Mouse (Mus musculus) stomach, embryonic 14.5 days (tissue): ENCODE measurements at regions not wholly inside any gene's neighbourhood (a gene's known extent, or its start where the extent isn't known, plus 50 kb on each side); places are given as distances from the start of the nearest gene placed in this dataset.

Experiments used
- ATAC-seq: fragments of 200-750 bp; cut with Nextera tagmentation; 2 replicates; pipeline ENCODE4 v1.8.0; 2017; ENCODE audit warnings: low read depth, moderate TSS enrichment; ENCODE audit not compliant: insufficient number of reproducible peaks, insufficient read depth, low FRiP score
- H3K27ac ChIP-seq: fragments of 300-500 bp; sonication (generic); 2 replicates; pipeline ENCODE4 v1.5.1; 2014; ENCODE audit warnings: mild to moderate bottlenecking, low read length, moderate library complexity, mixed read lengths
- H3K27me3 ChIP-seq: fragments of 300-500 bp; sonication (generic); 2 replicates; pipeline ENCODE4 v1.6.1; 2014; ENCODE audit warnings: low read length, control low read depth, mixed read lengths; ENCODE audit not compliant: control insufficient read depth, insufficient read depth
- H3K36me3 ChIP-seq: fragments of 300-500 bp; sonication (generic); 2 replicates; pipeline ENCODE4 v1.6.1; 2014; ENCODE audit warnings: mild to moderate bottlenecking, control low read depth, low read length, moderate library complexity, mixed read lengths; ENCODE audit not compliant: control insufficient read depth, insufficient read depth
- H3K4me1 ChIP-seq: fragments of 300-500 bp; sonication (generic); 2 replicates; pipeline ENCODE4 v1.6.1; 2014; ENCODE audit warnings: low read length, control low read depth, mixed read lengths; ENCODE audit not compliant: control insufficient read depth, insufficient read depth
- H3K4me2 ChIP-seq: fragments of 300-500 bp; sonication (generic); replicated peaks from 2 replicates; pipeline ENCODE4 v1.6.1; 2014; ENCODE audit warnings: low read depth, low read length, control low read depth
- H3K4me3 ChIP-seq: fragments of 300-500 bp; sonication (generic); 2 replicates; pipeline ENCODE4 v1.5.1; 2014; ENCODE audit warnings: low read depth, low read length, control low read depth
- H3K9ac ChIP-seq: fragments of 300-500 bp; sonication (generic); replicated peaks from 2 replicates; pipeline ENCODE4 v1.6.1; 2014; ENCODE audit warnings: low read depth, mild to moderate bottlenecking, control low read depth, low read length, moderate library complexity, mixed read lengths
- H3K9me3 ChIP-seq: fragments of 300-500 bp; sonication (generic); 2 replicates; pipeline ENCODE4 v1.6.1; 2016; ENCODE audit warnings: low read depth, low read length, control low read depth; ENCODE audit not compliant: control insufficient read depth
- WGBS: fragments of 180-500 bp; shearing (Covaris S2); extraction: QIAGEN DNeasy Blood & Tissue Kit; methylation state at CpG from one replicate; pipeline ENCODE4 v1.1.7; 2014; 5-methylcytosine and 5-hydroxymethylcytosine counted together

DNA sequence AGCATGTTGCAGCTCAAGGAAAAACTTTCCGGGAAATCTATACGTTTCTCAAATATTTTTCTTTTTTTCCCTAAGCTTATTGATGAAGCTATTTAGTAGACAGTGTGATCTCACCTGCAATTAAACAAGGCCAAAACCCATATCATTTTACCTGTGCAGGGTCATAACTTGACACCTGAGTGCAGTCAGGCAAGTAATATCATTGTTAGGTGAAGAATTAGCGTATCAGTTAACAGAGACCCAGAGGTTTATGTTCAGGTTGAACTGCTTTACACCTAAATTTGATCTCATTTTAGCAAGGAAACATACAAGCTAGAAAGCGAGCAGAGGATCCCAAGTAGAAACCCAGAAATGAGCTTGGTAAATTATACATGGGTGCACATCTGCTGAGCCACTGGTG, 178.6 kb upstream of the Hcn1 start:
- WGBS = 89% methylated on average over 4 of the region's 4 CpGs
- ATAC-seq = no peak
- H3K27ac ChIP-seq = no peak overlapping the region
- no peak overlapping the region for H3K9ac ChIP-seq
- no peaks in the 10 kb centered on the region for H3K27me3 ChIP-seq
- no peak overlapping the region for H3K4me3 ChIP-seq
- H3K4me2 ChIP-seq = no peak overlapping the region
- H3K36me3 ChIP-seq = no peaks in the 10 kb centered on the region
- H3K9me3 ChIP-seq = no peaks in the 10 kb centered on the region
- no peaks in the 10 kb centered on the region for H3K4me1 ChIP-seq

DNA sequence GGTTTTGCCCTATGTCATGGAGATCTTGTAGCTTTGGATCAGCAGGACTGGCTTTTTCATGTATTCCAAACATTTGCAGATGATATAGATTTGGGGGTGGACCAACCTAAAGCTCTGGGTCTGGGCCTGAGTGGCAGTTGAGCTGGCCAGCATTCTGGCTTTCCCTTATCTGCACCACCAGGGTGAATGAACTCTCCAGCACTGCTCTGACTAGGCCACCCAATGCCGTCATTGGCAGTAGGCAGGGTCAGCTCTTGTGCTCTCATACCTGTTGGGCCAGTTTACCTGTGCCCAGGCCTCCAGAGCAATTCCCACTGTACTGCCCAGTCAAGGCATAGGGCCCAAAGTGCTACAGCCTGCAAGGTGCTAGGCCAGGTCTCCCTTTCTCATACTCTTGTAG, 177.1 kb upstream of the Hcn1 start:
- WGBS = 90% methylated on average over 1 of the region's 1 CpGs
- no peak overlapping the region for H3K9ac ChIP-seq
- no peak overlapping the region for H3K4me3 ChIP-seq
- H3K36me3 ChIP-seq = no peaks in the 10 kb centered on the region
- no peaks in the 10 kb centered on the region for H3K9me3 ChIP-seq
- no peaks in the 10 kb centered on the region for H3K27me3 ChIP-seq
- no peak overlapping the region for H3K27ac ChIP-seq
- H3K4me1 ChIP-seq = no peaks in the 10 kb centered on the region
- no peak for ATAC-seq
- H3K4me2 ChIP-seq = no peak overlapping the region

DNA sequence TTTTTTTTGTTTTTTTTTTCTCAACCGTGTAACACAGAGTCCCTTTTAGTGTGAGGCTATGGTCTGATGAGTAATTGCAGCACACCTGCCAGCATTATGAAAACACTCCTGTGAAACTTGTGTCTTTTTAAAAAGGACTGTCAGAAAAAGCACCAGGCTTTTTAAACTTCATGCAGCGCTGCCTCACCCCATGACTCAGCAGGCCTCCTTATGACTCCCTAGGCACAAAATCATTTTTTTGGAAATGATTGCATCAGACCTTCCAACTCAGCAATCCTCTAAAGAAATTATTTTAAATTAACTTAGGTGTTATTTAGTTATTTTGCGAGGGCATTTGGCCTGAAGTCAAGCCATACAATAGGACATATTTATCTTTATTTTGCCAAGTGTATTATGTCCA, 134.7 kb upstream of the Hcn1 start:
- WGBS = 67% methylated on average over 3 of the region's 3 CpGs
- ATAC-seq = no peak
- H3K36me3 ChIP-seq = no peaks in the 10 kb centered on the region
- H3K9me3 ChIP-seq = no peaks in the 10 kb centered on the region
- no peaks in the 10 kb centered on the region for H3K4me1 ChIP-seq
- H3K4me3 ChIP-seq = no peak overlapping the region
- no peaks in the 10 kb centered on the region for H3K27me3 ChIP-seq
- no peak overlapping the region for H3K27ac ChIP-seq
- no peak overlapping the region for H3K4me2 ChIP-seq
- H3K9ac ChIP-seq = no peak overlapping the region

DNA sequence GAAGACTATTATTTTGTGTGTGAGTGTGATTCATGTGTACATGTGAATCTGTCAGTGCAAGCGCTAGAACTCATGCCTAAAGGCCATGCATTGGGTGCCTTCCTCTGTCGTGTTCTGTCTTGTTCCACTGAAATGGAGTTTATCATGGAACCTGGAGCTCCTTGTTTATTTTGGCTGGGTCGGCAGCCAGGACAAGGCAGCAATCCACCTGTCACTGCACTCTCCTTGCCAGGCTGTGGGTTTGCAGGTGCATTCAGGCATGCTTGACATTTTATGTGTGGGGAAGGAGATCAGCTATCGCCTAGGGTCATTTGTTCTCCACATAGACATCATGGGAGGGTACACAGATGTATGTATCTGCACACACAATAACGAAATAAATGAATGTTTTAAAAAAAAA, 129.4 kb upstream of the Hcn1 start:
- H3K9me3 ChIP-seq = no peaks in the 10 kb centered on the region
- H3K9ac ChIP-seq = no peak overlapping the region
- ATAC-seq = no peak
- H3K4me2 ChIP-seq = no peak overlapping the region
- no peak overlapping the region for H3K4me3 ChIP-seq
- no peak overlapping the region for H3K27ac ChIP-seq
- no peaks in the 10 kb centered on the region for H3K36me3 ChIP-seq
- H3K4me1 ChIP-seq = no peaks in the 10 kb centered on the region
- 61% methylated on average over 5 of the region's 5 CpGs for WGBS
- no peaks in the 10 kb centered on the region for H3K27me3 ChIP-seq

DNA sequence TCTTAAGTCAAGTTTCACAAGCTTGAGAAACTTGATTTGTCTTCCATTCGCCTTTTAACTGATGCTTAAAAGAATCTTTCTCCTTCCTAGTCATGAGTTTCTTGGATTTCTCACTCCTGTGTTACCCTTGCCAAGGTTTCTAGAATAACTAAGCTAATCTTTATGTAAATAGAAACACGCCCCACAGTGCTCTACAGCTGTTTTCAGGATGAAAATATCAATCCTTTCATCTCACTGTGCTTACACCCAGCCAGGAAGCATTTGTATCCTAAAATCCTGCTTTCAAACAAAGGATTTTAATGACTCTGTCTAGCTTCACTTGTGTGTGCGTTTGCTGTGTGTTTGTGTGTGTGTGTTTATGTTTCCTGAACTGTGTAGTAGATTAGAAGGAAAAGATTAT, 119.5 kb upstream of the Hcn1 start:
- 0 out of 2 replicates have a peak, but pooled peaks cover 3% of the 10 kb centered on the region for H3K9me3 ChIP-seq
- H3K36me3 ChIP-seq = no peaks in the 10 kb centered on the region
- WGBS = 22% methylated on average over 3 of the region's 3 CpGs
- no peak overlapping the region for H3K4me3 ChIP-seq
- H3K27ac ChIP-seq = no peak overlapping the region
- H3K9ac ChIP-seq = no peak overlapping the region
- H3K4me1 ChIP-seq = no peaks in the 10 kb centered on the region
- H3K4me2 ChIP-seq = no peak overlapping the region
- peak; percentile 78; the same call in 1 of the 2 replicates for ATAC-seq
- H3K27me3 ChIP-seq = no peaks in the 10 kb centered on the region

DNA sequence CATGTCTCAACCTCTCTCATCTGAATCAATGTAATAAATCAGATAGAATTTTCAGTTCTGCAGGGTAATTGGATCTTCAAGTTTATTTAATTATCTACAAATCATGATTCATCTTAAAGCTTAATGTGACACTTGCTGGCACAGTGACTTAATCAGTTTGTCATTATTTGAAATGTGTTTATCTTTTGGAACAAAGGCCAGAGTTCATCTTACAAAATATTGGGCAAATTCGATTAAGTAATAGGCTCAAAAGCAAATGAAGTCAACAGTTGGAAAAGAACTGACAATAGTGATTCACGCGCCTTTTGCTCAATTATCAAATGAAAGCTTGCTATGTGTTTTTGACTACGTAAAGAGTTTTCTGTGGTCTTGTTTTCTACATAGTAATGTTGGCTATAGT, 93.4 kb upstream of the Hcn1 start:
- Histone ChIP-seq H3K9ac (no peak overlapping the region), H3K27ac (no peak overlapping the region)
- 74% methylated on average over 4 of the region's 4 CpGs for WGBS

DNA sequence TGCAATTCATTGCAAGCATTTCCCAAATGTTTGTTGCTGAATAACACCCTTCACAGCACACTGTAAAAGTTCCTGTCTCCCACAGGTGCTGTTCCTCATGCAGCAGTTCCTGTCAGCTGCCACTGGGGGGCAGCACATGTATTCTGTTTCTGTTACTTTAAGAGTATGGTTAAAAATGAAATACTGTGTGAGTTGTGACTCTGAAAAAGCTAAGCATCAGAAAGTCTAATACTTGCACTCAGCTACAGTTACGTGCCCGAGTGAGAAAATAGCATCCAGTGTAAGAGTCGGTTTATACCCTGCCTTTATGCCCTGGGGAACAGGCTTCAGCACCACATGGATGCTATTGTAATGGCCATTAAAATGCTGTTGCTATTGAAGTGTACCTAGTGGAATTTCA, 52.0 kb upstream of the Hcn1 start:
- no peak overlapping the region for H3K4me2 ChIP-seq
- H3K9me3 ChIP-seq = no peaks in the 10 kb centered on the region
- no peak overlapping the region for H3K4me3 ChIP-seq
- no peak overlapping the region for H3K27ac ChIP-seq
- H3K36me3 ChIP-seq = no peaks in the 10 kb centered on the region
- no peak overlapping the region for H3K9ac ChIP-seq
- 57% methylated on average over 3 of the region's 3 CpGs for WGBS
- no peaks in the 10 kb centered on the region for H3K27me3 ChIP-seq
- H3K4me1 ChIP-seq = no peaks in the 10 kb centered on the region
- no peak for ATAC-seq

More for the DNA sequence above, 93.4 kb upstream of the Hcn1 start:
- Histone ChIP-seq H3K4me1 (no peaks in the 10 kb centered on the region), H3K9me3 (no peaks in the 10 kb centered on the region), H3K4me2 (no peak overlapping the region), H3K4me3 (no peak overlapping the region), H3K36me3 (no peaks in the 10 kb centered on the region), H3K27me3 (no peaks in the 10 kb centered on the region)
- ATAC-seq = no peak
